Mouse (Mus musculus) intestine, postnatal 0 days (tissue): ENCODE results near the gene Szrd1. TPM values are rescaled to one million over a fixed set of nuclear protein-coding genes. Genes with fewer than 3 reads are reported as not detected.

Source experiments
- ATAC-seq: fragments of 200-750 bp; cut with Nextera tagmentation; 2 replicates; pipeline ENCODE4 v1.8.0; 2017; ENCODE audit warnings: mild to moderate bottlenecking, moderate TSS enrichment, moderate library complexity
- H3K27ac ChIP-seq: fragments of 300-500 bp; sonication (generic); 2 replicates; pipeline ENCODE4 v1.5.1; 2014; ENCODE audit warnings: mild to moderate bottlenecking, low read depth, low read length, moderate library complexity
- H3K27me3 ChIP-seq: fragments of 300-500 bp; sonication (generic); replicated peaks from 2 replicates; pipeline ENCODE4 v1.6.1; 2014; ENCODE audit warnings: low read length, mixed read lengths; ENCODE audit not compliant: control insufficient read depth, insufficient read depth
- H3K36me3 ChIP-seq: fragments of 300-500 bp; sonication (generic); 2 replicates; pipeline ENCODE4 v1.6.1; 2014; ENCODE audit warnings: mild to moderate bottlenecking, moderate library complexity; ENCODE audit not compliant: control insufficient read depth, insufficient read depth
- H3K4me1 ChIP-seq: fragments of 300-500 bp; sonication (generic); replicated peaks from 2 replicates; pipeline ENCODE4 v1.6.1; 2014; ENCODE audit warnings: antibody characterized with exemption, low read length, mixed read lengths; ENCODE audit not compliant: control insufficient read depth, insufficient read depth
- H3K4me2 ChIP-seq: fragments of 300-500 bp; sonication (generic); replicated peaks from 2 replicates; pipeline ENCODE4 v1.6.1; 2014; ENCODE audit warnings: low read depth, mild to moderate bottlenecking, moderate library complexity
- H3K4me3 ChIP-seq: fragments of 300-500 bp; sonication (generic); 2 replicates; pipeline ENCODE4 v1.5.1; 2014; ENCODE audit warnings: low read depth, low read length
- H3K9ac ChIP-seq: fragments of 300-500 bp; sonication (generic); 2 replicates; pipeline ENCODE4 v1.6.1; 2014; ENCODE audit warnings: mild to moderate bottlenecking, low read depth, low read length
- H3K9me3 ChIP-seq: fragments of 300-500 bp; sonication (generic); 2 replicates; pipeline ENCODE4 v1.6.1; 2016; ENCODE audit warnings: mixed run types; ENCODE audit not compliant: control insufficient read depth
- CTCF ChIP-seq: sonication (generic); IDR thresholded peaks from 2 replicates; pipeline ENCODE4 v1.5.1; 2016; ENCODE audit warnings: low read depth, mild to moderate bottlenecking, control low read depth, antibody characterized with exemption, moderate library complexity
- WGBS: fragments of 180-500 bp; shearing (Covaris S2); extraction: QIAGEN DNeasy Blood & Tissue Kit; methylation state at CpG from one replicate; pipeline ENCODE4 v1.1.7; 2014; 5-methylcytosine and 5-hydroxymethylcytosine counted together
- polyA plus RNA-seq: library from polyadenylated mRNA; unstranded; fragments of >200 nt; fragmentation: Nextera tagmentation; extraction: Ambion mirVana; gene quantifications from 2 replicates; pipeline ENCODE4 v1.2.1, GENCODE M21; 2015

Gene Szrd1
- polyA plus RNA-seq, 1 experiment from 2014 or later, result 35.0 TPM

DNA sequence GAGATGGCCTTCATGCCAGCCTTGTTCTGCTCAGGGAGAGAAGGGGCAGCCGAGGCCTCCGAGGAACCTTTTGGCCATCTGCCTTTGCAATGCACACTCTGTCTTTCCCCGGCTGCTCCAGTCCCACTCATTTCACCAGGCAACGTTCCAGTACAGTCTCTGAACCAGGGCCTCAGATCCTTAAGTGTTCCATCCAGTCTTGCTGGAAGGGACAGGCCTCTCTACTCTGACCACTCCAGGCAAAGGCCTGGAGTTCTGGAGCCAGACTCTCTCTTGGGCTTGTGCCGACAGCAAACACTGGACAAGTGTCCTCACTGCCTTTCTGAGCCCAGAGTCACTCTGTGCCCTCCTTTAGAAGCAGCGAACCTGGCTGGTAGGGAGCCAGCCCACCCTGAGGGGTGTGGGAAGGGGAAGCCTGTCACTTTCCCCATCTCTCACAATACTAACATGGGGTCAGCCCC lies 25.0 kb downstream of the Szrd1 start:
- 82% methylated on average over 6 of the region's 6 CpGs for WGBS
- ATAC-seq, result no peak
- Histone ChIP-seq H3K4me1 (no peaks in the 10 kb centered on the region), H3K4me3 (no peak overlapping the region), H3K9ac (no peak overlapping the region), H3K36me3 (peaks cover 77% of the 10 kb centered on the region), H3K4me2 (no peak overlapping the region), H3K27me3 (no peaks in the 10 kb centered on the region), H3K27ac (0 out of 2 replicates have a peak overlapping the region, but pooled peaks have one; percentile 31), H3K9me3 (no peaks in the 10 kb centered on the region)
- TF ChIP-seq CTCF, result no peak

- H3K4me1 ChIP-seq, result no peaks in the 10 kb centered on the region
- H3K9ac ChIP-seq, result no peak overlapping the region
- no peaks in the 10 kb centered on the region for H3K27me3 ChIP-seq
- WGBS, result 58% methylated on average over 7 of the region's 7 CpGs
- no peak for ATAC-seq
- H3K36me3 ChIP-seq, result peaks cover 77% of the 10 kb centered on the region
- H3K9me3 ChIP-seq, result no peaks in the 10 kb centered on the region
- H3K4me2 ChIP-seq, result no peak overlapping the region
- H3K4me3 ChIP-seq, result no peak overlapping the region
- TF ChIP-seq CTCF, result no peak
- H3K27ac ChIP-seq, result no peak overlapping the region
These were observed 25.7 kb downstream of the Szrd1 start for GRCm38 (mm10) chr4:141113831-141114230.

DNA sequence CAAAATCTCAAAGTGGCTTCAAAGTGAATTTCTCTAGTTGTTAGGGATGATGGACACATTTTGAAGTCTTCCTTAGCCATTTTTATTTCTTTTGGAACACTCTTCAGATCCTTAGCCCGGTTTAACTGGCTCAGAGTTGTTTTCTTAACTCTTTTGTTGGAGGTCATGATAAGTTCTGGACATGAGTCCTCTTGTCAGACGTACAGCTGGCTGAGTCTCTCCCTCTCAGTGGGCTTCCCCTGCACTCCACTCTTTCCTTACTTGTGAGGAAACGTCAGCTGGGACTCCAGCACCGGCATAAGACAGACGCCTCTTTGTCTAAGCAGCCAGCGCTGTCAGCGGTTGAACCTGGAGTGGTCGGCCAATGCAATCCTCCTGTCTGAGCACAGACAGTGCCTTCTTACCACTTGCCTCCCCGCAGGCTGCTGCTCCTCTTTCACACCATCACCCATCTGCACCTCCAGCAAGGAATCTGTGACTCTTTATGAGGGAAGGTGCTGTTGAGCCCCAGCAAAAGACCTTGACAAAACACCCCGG lies 31.3 kb downstream of the Szrd1 start:
- H3K9ac ChIP-seq, result no peak overlapping the region
- TF ChIP-seq CTCF, result no peak
- H3K4me3 ChIP-seq, result no peak overlapping the region
- ATAC-seq, result no peak
- no peaks in the 10 kb centered on the region for H3K9me3 ChIP-seq
- 37% methylated on average over 10 of the region's 10 CpGs for WGBS
- peaks cover 30% of the 10 kb centered on the region; the same call in 1 of the 2 replicates for H3K36me3 ChIP-seq
- no peak overlapping the region for H3K27ac ChIP-seq
- H3K4me1 ChIP-seq, result no peaks in the 10 kb centered on the region
- H3K27me3 ChIP-seq, result no peaks in the 10 kb centered on the region
- no peak overlapping the region for H3K4me2 ChIP-seq

DNA sequence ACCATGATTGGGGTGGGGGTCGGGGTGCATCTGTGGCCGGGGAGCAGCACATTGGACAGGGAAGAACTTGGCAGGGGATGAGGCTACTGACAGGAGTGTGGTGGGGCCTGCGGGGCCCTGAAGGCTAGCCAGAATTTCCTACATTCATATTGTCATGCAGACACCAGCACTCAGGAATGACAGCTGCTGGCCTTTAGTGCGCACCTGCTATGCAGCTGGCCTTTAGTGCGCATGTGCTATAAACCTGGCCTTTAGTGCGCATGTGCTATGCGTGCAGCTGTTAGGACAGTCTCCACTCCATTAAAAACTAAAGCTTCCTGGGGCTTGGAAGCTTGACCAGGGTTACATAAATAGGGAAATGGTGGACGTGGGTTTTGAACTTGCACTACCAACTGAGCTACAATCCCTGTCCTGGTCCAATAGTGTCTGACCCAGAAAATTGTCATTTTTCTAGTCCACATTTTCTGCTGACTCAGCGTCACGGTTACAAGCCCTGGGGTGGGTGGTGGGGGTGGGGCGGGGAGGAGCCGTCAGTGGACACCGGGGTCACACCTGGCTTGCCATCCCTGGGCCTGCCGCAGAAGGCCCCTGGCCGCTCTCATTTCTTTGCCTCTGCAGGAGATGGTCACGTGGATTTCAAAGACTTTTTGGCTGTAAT lies 32.9 kb downstream of the Szrd1 start:
- H3K27me3 ChIP-seq, result no peaks in the 10 kb centered on the region
- H3K4me1 ChIP-seq, result no peaks in the 10 kb centered on the region
- H3K27ac ChIP-seq, result no peak overlapping the region
- no peak for TF ChIP-seq CTCF
- no peak for ATAC-seq
- no peak overlapping the region for H3K4me2 ChIP-seq
- H3K36me3 ChIP-seq, result peaks cover 14% of the 10 kb centered on the region; the same call in 1 of the 2 replicates
- no peak overlapping the region for H3K4me3 ChIP-seq
- 80% methylated on average over 16 of the region's 16 CpGs for WGBS
- no peaks in the 10 kb centered on the region for H3K9me3 ChIP-seq
- H3K9ac ChIP-seq, result no peak overlapping the region

DNA sequence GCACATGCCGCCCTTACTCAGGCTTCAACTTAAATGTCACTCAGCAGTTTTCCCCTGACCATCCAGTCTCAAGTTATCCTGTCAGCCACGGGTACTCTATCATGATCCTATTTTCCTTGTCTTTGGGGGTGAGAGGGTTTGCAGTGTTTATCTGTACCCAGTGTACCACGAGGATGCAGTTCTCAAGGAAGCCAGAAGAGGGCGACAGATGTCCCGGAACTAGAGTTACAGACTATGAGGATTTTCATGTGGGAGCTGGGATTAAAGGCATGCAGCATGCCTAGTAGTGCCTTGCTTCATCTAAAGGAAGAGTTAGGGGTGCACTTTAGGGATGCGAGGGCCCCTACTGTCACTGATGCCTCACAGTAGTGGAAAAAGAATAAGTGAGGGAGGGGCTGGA lies 37.7 kb downstream of the Szrd1 start:
- Histone ChIP-seq H3K27ac (no peak overlapping the region), H3K9me3 (no peaks in the 10 kb centered on the region), H3K27me3 (no peaks in the 10 kb centered on the region), H3K4me1 (no peaks in the 10 kb centered on the region), H3K36me3 (no peaks in the 10 kb centered on the region), H3K9ac (no peak overlapping the region), H3K4me2 (no peak overlapping the region), H3K4me3 (no peak overlapping the region)
- 64% methylated on average over 6 of the region's 6 CpGs for WGBS
- peak; percentile 74 for TF ChIP-seq CTCF
- no peak for ATAC-seq

GRCm38 (mm10) chr4:141101291-141101690 lies 38.3 kb downstream of the Szrd1 start:
- no peak overlapping the region for H3K4me3 ChIP-seq
- H3K4me2 ChIP-seq, result no peak overlapping the region
- no peak overlapping the region for H3K9ac ChIP-seq
- no peak for TF ChIP-seq CTCF
- H3K27ac ChIP-seq, result no peak overlapping the region
- no peaks in the 10 kb centered on the region for H3K4me1 ChIP-seq
- H3K9me3 ChIP-seq, result no peaks in the 10 kb centered on the region
- H3K36me3 ChIP-seq, result no peaks in the 10 kb centered on the region
- ATAC-seq, result no peak
- H3K27me3 ChIP-seq, result no peaks in the 10 kb centered on the region
- WGBS, result 91% methylated on average over 9 of the region's 9 CpGs
